11 mouse cellular contexts compared by ENCODE assay signal in genomic region chr3:60602923-60603549, GRCm38 (mm10).
DNase-seq lines count a peak whose midpoint lies in the region; ATAC-seq and TF ChIP-seq lines count a peak whose summit lies in the region.
"Had no signal": no experiment of that assay in that cellular context is flagged by ENCODE, and none has a peak within 500 bp of the region (broad histone marks: within the 10 kb centered on the region; RNA-seq: fewer than 3 reads in every experiment).

No protein-coding gene starts in this region.

- no peak overlapping the region for H3K9ac ChIP-seq in stomach, embryonic 15.5 days
- H3K9ac ChIP-seq: forebrain, postnatal 0 days; lung, embryonic 15.5 days; midbrain, embryonic 15.5 days had no signal

- H3K27ac ChIP-seq in stomach, embryonic 15.5 days, result no peak overlapping the region
- H3K27ac ChIP-seq: lung, embryonic 15.5 days; midbrain, embryonic 15.5 days had no signal

- in situ Hi-C loops in Patski (cut with MboI; ENCODE audit: low pct_unique_long_range_greater_than_20kb), result loop anchor here (5.0 kb wide), 1 partner anchor 81 kb away; no protein-coding TSS in a partner anchor

- no peaks in the 10 kb centered on the region for H3K4me1 ChIP-seq in stomach, embryonic 15.5 days
- H3K4me1 ChIP-seq: lung, embryonic 15.5 days; midbrain, embryonic 15.5 days had no signal

- H3K36me3 ChIP-seq in stomach, embryonic 15.5 days, result no peaks in the 10 kb centered on the region
- H3K36me3 ChIP-seq: midbrain, embryonic 15.5 days had no signal

- CTCF ChIA-PET in Patski (lab: Charles Lee), result interaction anchor here (1.4 to 4.8 kb wide), 11 partner anchors 8 to 85 kb away, joined by 4 to 34 read pairs (median 9); no protein-coding TSS in a partner anchor

- no peaks in the 10 kb centered on the region for H3K27me3 ChIP-seq in Patski
- no peaks in the 10 kb centered on the region for H3K27me3 ChIP-seq in stomach, embryonic 15.5 days (replicated peaks)
- H3K27me3 ChIP-seq: lung, embryonic 15.5 days; midbrain, embryonic 15.5 days had no signal

- ATAC-seq in Patski, result peak; percentile 63
- peak; percentile 57 for ATAC-seq in inflammation-experienced regulatory T-cells, adult 6 months
- ATAC-seq in stomach, embryonic 15.5 days (ENCODE audit: insufficient read depth, low FRiP score, low read depth), result peak; percentile 81
- ATAC-seq: forebrain, postnatal 0 days had no signal

- 80% methylated on average over 4 of the region's 4 CpGs for WGBS in stomach, embryonic 15.5 days

- peak; percentile 24 to 36 for DNase-seq in spleen, postnatal 36 days (ENCODE audit: low spot score in 2 of 2)
- no peak for DNase-seq in spleen, postnatal 14 days (ENCODE audit: low spot score in 2 of 2)
- DNase-seq in Patski (ENCODE audit: low read depth, low spot score), result no peak
- no peak for DNase-seq in left cerebral cortex, adult 11 months (ENCODE audit: low spot score)
- no peak for DNase-seq in B cell, adult 2 months
- DNase-seq in neural tube, embryonic 10.5 days (ENCODE audit: extremely low spot score, low spot score), result no peak
- DNase-seq: forebrain, postnatal 0 days had no signal

- no peak overlapping the region for H3K4me2 ChIP-seq in stomach, embryonic 15.5 days
- H3K4me2 ChIP-seq: lung, embryonic 15.5 days; midbrain, embryonic 15.5 days had no signal

- TF ChIP-seq CTCF in Patski (IDR thresholded peaks at IDR 0.05), result no peak

- no peak overlapping the region for H3K4me3 ChIP-seq in stomach, embryonic 15.5 days (replicated peaks)
- H3K4me3 ChIP-seq: lung, embryonic 15.5 days; midbrain, embryonic 15.5 days had no signal

- POLR2A ChIA-PET in Patski (lab: Charles Lee), result interaction anchor here (1.2 to 1.7 kb wide), 2 partner anchors 12 to 22 kb away, joined by 3 to 4 read pairs; no protein-coding TSS in a partner anchor

- H3K9me3 ChIP-seq in stomach, embryonic 15.5 days, result no peaks in the 10 kb centered on the region
- H3K9me3 ChIP-seq: lung, embryonic 15.5 days; midbrain, embryonic 15.5 days had no signal

Comparison
In these comparisons a context has a peak if more than half of its experiments do, and no peak if none do; other contexts are left out.
1. DNase-seq: peak in spleen, postnatal 36 days (2 of 2); none in spleen, postnatal 14 days (0 of 2), Patski (single experiment), left cerebral cortex, adult 11 months (single experiment), B cell, adult 2 months (0 of 2) and neural tube, embryonic 10.5 days (single experiment).
2. Peak in every context shown above with its lines, with median percentiles within 50 percentile points of each other: ATAC-seq.